In the genomic region with DNA sequence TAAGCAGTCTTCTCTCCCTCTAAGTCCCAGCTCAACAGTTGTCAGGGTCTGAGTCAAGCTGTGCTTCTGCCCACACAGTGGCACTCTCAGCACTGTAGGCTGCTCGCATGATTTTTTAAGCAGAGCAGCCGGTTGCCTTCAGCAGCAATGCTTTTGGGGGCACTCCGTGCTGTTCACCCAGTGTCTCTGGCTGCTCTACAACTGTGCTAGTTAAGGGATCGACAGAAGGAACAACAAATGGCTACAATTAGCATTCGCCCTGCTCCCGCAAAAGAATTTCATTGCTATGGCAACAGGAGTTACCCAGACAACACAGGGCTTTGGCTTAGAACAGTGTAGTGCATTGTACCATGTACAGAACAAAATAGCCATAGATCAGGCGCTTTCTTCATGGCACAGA, we compare ENCODE assay signal across 9 mouse cellular contexts.
A peak's percentile ranks its signal among the peaks of the same experiment; 100 is the strongest.
DNase-seq lines count a peak whose midpoint lies in the region; ATAC-seq lines count a peak whose summit lies in the region.
"Had no signal": no experiment of that assay in that cellular context is flagged by ENCODE, and none has a peak within 500 bp of the region (broad histone marks: within the 10 kb centered on the region; RNA-seq: fewer than 3 reads in every experiment).

No protein-coding gene starts in this region.

- ATAC-seq in erythroblast, adult 5-6 weeks (replicated peaks; ENCODE audit: low FRiP score, poor library complexity, severe bottlenecking) = no peak

- peak; percentile 18 for DNase-seq in ES-CJ7 (ENCODE audit: low read depth, low spot score)
- DNase-seq in cerebellum, adult 9-11 months = peak; percentile 24
- DNase-seq in frontal cortex, adult 2 months (ENCODE audit: extremely low spot score in 1 of 2, low spot score in 1 of 2) = peak; percentile 87 to 92
- peak; percentile 73 to 78 for DNase-seq in layer of hippocampus, postnatal 10 days (ENCODE audit: low spot score in 2 of 2)
- peak; percentile 51 for DNase-seq in neural tube, embryonic 10.5 days (ENCODE audit: extremely low spot score, low spot score)
- DNase-seq in thymus, postnatal 25 days = no peak
- DNase-seq in gastrocnemius, postnatal 25 days = no peak
- DNase-seq: liver, embryonic 13.5 days had no signal

Comparison
In these comparisons a context has a peak if more than half of its experiments do, and no peak if none do; other contexts are left out.
1. DNase-seq: peak in ES-CJ7 (single experiment), cerebellum, adult 9-11 months (single experiment), frontal cortex, adult 2 months (2 of 2), layer of hippocampus, postnatal 10 days (2 of 2) and neural tube, embryonic 10.5 days (single experiment); none in thymus, postnatal 25 days (single experiment) and gastrocnemius, postnatal 25 days (single experiment).